Mouse (Mus musculus) kidney, embryonic 14.5 days (tissue): ENCODE measurements at regions not wholly inside any gene's neighbourhood (a gene's known extent, or its start where the extent isn't known, plus 50 kb on each side); places are given as distances from the start of the nearest gene placed in this dataset.
A peak's percentile ranks its signal among the peaks of the same experiment; 100 is the strongest.

Experiments
- ATAC-seq: fragments of 200-750 bp; cut with Nextera tagmentation; 2 replicates; pipeline ENCODE4 v1.8.0; 2017; ENCODE audit warnings: moderate number of reproducible peaks, mild to moderate bottlenecking, moderate TSS enrichment, moderate library complexity; ENCODE audit not compliant: low FRiP score, low TSS enrichment
- H3K27ac ChIP-seq: fragments of 300-500 bp; sonication (generic); 2 replicates; pipeline ENCODE4 v1.5.1; 2014; ENCODE audit warnings: low read depth, mild to moderate bottlenecking, low read length, moderate library complexity, mixed read lengths
- H3K27me3 ChIP-seq: fragments of 300-500 bp; sonication (generic); 2 replicates; pipeline ENCODE4 v1.6.1; 2014; ENCODE audit warnings: mild to moderate bottlenecking, low read length; ENCODE audit not compliant: control insufficient read depth, insufficient read depth
- H3K36me3 ChIP-seq: fragments of 300-500 bp; sonication (generic); 2 replicates; pipeline ENCODE4 v1.6.1; 2014; ENCODE audit warnings: low read length, mixed read lengths; ENCODE audit not compliant: control insufficient read depth, insufficient read depth
- H3K4me1 ChIP-seq: fragments of 300-500 bp; sonication (generic); 2 replicates; pipeline ENCODE4 v1.6.1; 2014; ENCODE audit warnings: low read length, mixed read lengths; ENCODE audit not compliant: control insufficient read depth, insufficient read depth
- H3K4me2 ChIP-seq: fragments of 300-500 bp; sonication (generic); replicated peaks from 2 replicates; pipeline ENCODE4 v1.6.1; 2014; ENCODE audit warnings: low read depth, mild to moderate bottlenecking, low read length
- H3K4me3 ChIP-seq: fragments of 300-500 bp; sonication (generic); 2 replicates; pipeline ENCODE4 v1.5.1; 2014; ENCODE audit warnings: mild to moderate bottlenecking, low read length
- H3K9ac ChIP-seq: fragments of 300-500 bp; sonication (generic); 2 replicates; pipeline ENCODE4 v1.6.1; 2014; ENCODE audit warnings: low read depth, mild to moderate bottlenecking, low read length, moderate library complexity
- H3K9me3 ChIP-seq: fragments of 300-500 bp; sonication (generic); 2 replicates; pipeline ENCODE4 v1.6.1; 2016; ENCODE audit warnings: low read length; ENCODE audit not compliant: control insufficient read depth
- WGBS: fragments of 180-500 bp; shearing (Covaris S2); extraction: QIAGEN DNeasy Blood & Tissue Kit; methylation state at CpG from one replicate; pipeline ENCODE4 v1.1.7; 2014; 5-methylcytosine and 5-hydroxymethylcytosine counted together

DNA sequence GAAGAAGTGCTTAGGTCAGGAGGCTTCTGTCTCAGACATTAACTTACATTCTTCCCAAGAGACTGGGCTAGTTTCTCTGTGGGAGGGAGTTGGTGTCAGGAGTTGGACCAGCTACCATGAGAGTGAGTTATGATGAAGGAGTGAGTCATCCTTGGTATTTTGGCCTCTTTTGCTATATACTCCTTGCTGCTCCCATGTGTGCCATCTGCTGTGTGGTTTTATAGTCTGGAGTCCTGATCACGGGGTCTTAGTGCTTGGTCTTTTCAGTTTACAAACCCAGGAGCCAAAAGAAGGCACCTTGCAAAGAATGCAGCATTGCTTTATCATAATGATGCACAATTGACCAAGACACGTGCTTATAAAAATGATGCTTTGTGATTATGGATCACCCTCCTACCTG is 56.6 kb downstream of the Zfp503 start:
- Histone ChIP-seq H3K9me3 (no peaks in the 10 kb centered on the region), H3K27ac (no peak overlapping the region), H3K36me3 (no peaks in the 10 kb centered on the region), H3K4me1 (no peaks in the 10 kb centered on the region), H3K9ac (no peak overlapping the region), H3K27me3 (no peaks in the 10 kb centered on the region), H3K4me3 (no peak overlapping the region), H3K4me2 (no peak overlapping the region)
- WGBS = 82% methylated on average over 2 of the region's 2 CpGs
- ATAC-seq = no peak

DNA sequence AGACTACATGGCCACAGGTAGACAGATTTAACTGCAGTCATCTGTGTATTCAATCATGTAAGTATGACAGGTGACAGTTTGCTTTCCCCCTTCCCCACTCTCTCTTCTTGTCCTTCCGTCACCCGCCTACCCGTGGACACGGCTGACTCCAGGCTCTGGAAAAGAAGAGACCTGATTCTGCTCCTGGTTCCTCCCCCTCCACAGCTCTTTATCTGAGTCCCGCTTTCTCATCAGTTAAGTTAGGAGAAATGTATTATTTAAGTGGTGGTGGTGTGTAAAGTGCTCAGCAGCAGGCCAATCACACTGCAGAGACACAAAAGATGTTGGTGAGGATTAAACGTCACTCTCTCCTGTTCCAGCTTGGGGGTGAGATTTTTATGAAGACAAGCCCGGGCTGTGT is 57.5 kb downstream of the Zfp503 start:
- H3K27ac ChIP-seq = no peak overlapping the region
- H3K4me2 ChIP-seq = no peak overlapping the region
- no peaks in the 10 kb centered on the region for H3K4me1 ChIP-seq
- H3K27me3 ChIP-seq = no peaks in the 10 kb centered on the region
- 66% methylated on average over 7 of the region's 7 CpGs for WGBS
- no peak overlapping the region for H3K9ac ChIP-seq
- no peaks in the 10 kb centered on the region for H3K36me3 ChIP-seq
- ATAC-seq = no peak
- no peaks in the 10 kb centered on the region for H3K9me3 ChIP-seq
- no peak overlapping the region for H3K4me3 ChIP-seq

DNA sequence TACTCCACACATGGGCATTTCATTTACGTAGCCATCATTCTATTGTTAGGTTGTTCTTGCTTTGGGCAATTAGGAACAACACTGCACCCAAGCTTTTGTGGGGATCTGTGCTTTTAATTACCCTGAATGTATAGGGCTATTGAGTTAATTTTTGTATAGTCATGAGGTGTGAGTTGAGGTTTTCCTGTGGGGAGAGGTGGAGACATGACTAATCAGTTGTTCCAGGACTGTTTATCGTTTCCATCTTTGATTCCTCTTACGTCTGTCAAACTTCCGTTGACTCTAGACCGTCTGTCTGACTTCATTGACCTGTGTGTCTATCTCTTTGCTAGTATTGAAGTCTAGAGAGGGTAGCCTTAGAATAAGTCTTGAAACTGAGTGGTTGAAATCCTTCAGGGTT is 60.4 kb downstream of the Zfp503 start:
- 84% methylated on average over 5 of the region's 5 CpGs for WGBS
- Histone ChIP-seq H3K4me2 (no peak overlapping the region), H3K4me3 (no peak overlapping the region), H3K36me3 (no peaks in the 10 kb centered on the region), H3K9me3 (no peaks in the 10 kb centered on the region), H3K4me1 (no peaks in the 10 kb centered on the region), H3K9ac (no peak overlapping the region), H3K27ac (no peak overlapping the region), H3K27me3 (no peaks in the 10 kb centered on the region)
- no peak for ATAC-seq

DNA sequence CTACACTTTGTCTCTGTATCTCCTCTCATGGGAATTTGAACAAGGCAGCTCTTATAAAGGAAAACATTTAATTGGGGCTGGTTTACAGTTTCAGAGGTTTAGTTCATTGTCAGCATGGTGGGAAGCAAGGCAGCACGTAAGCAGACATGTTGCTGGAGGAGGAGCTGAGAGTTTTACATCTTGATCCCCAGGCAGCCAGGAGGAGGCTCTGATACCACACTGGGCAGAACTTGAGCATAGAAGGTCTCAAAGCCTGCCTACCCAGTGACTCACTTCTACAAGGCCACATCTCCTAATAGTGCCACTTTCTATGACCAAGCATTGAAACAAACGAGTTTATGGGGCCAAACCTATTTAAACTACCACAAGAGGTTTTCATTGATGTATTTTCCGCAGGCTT is 67.9 kb upstream of the Comtd1 start:
- no peaks in the 10 kb centered on the region for H3K36me3 ChIP-seq
- no peaks in the 10 kb centered on the region for H3K27me3 ChIP-seq
- no peaks in the 10 kb centered on the region for H3K4me1 ChIP-seq
- no peak overlapping the region for H3K4me3 ChIP-seq
- H3K9ac ChIP-seq = no peak overlapping the region
- H3K27ac ChIP-seq = no peak overlapping the region
- H3K9me3 ChIP-seq = no peaks in the 10 kb centered on the region
- ATAC-seq = no peak
- no peak overlapping the region for H3K4me2 ChIP-seq
- WGBS = 80% methylated on average over 3 of the region's 3 CpGs

DNA sequence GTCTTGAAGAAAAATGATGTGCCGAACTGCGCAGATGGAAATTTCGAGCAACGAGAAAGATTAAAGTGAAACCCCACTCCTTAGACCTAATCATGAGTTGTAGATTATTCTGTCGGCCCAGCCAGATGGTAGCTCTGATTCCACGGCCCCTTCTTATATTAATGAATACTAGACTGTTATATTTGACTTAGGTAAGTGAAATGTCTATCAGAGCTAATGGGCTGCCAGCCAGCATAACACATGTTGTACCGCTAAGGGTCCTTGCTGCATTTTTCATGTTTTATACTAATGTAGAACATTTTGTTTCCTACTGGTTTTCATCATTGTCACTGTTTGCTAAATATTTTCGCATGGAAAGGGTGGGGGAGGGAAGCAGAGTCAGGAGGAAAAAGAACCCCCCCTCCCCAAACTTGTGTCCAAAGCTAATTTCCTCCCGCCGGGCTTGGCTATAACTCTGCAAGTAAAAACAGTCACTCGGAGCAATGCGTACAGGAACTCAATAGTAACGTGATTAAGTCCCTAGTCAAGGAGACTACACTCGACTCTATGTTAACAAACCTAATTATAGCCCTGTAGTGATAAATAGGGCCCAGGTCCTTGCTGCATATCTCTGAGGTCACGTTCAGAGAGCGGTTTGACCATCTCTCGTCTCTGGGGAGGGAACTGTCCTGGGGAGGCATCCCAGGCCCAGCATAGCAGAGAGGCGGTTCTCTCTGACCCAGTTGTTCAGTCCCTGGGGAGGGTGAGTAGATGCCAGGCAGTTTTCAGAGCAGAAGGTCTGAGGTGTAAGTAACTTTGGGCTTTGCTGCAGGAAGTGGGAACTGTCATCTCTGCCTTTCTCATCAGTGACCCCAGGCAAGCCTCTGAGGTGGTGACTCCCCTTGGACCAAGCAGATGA is 56.0 kb upstream of the Comtd1 start:
- H3K4me1 ChIP-seq = peaks cover 23% of the 10 kb centered on the region
- H3K9me3 ChIP-seq = no peaks in the 10 kb centered on the region
- 23% methylated on average over 18 of the region's 18 CpGs for WGBS
- H3K36me3 ChIP-seq = no peaks in the 10 kb centered on the region
- H3K4me3 ChIP-seq = no peak overlapping the region
- H3K9ac ChIP-seq = no peak overlapping the region
- H3K27ac ChIP-seq = peak overlapping the region; percentile 56; the same call in 1 of the 2 replicates
- H3K27me3 ChIP-seq = no peaks in the 10 kb centered on the region
- peak overlapping the region; percentile 35 for H3K4me2 ChIP-seq
- ATAC-seq = peak; percentile 54

DNA sequence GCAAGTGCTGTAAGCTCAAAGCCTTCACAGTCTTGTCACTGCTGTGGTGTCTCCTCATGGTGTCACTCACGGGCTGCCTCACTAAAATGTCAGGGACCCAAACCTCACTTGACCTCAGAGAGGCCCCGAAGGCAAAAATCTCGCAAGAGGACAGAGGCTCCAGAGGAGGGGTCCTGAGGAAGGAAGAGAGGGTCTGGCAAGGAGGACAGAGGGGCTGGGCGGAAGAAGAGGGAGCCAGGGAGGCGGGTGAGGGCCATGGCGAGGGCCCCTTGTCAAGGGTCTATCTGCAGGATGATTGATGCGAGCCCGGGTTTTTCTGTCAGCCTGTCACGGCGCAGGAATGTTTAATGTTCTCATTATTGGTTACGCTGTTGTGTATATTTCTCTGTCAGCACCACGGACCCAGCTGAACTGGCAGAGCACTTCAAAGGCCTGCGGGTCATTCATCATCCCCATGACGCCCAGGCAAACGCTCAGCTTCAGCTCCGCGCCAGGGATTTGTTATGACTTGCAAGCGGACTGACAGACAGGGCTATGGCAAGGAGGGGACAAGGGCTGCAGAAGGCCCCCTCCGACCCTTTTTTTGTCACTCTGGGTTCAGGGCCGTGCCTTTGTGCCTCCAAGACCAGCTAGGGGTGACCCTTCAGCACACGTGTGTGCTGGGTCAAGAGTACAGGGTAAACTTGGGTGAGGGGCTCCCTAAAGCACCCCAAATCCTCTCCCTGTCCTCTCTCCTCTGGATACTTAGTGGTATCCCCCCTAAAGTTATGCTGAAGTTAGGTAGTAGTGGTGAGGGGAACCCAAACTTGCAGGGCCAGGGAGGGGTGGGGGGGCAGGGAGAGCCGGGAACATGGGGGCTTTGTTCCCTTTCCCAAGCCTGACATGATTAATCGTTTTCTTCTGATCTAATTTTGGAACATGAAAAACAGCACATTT is 55.1 kb upstream of the Comtd1 start:
- WGBS = 4% methylated on average over 23 of the region's 23 CpGs
- H3K4me3 ChIP-seq = peak overlapping the region; percentile 9
- H3K9me3 ChIP-seq = no peaks in the 10 kb centered on the region
- no peaks in the 10 kb centered on the region for H3K36me3 ChIP-seq
- peak overlapping the region; percentile 35 for H3K4me2 ChIP-seq
- peak overlapping the region; percentile 52; the same call in 1 of the 2 replicates for H3K27ac ChIP-seq
- no peak overlapping the region for H3K9ac ChIP-seq
- H3K4me1 ChIP-seq = peaks cover 23% of the 10 kb centered on the region
- no peaks in the 10 kb centered on the region for H3K27me3 ChIP-seq
- ATAC-seq = peak; percentile 81

DNA sequence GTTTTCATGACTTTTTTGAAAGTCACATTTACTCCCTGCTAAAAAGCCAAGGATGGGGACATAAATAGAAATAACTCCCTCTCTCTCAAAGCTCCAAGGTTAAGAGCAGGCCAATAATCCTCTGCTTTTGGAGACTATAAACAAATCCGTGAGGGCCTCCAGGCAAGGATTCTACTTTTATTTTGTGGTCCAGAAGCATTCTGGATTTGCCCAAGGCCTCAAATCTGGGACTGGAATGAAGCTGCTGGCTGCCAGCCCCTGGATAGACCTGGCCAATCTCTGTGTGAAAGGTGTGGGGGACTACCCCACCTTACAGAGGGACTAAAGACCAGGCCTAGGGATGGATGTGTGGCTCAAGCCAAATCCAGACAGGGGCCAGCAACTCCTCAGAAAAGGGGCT is 54.1 kb upstream of the Comtd1 start:
- Histone ChIP-seq H3K4me3 (no peak overlapping the region), H3K4me1 (peaks cover 23% of the 10 kb centered on the region), H3K27ac (peak overlapping the region; percentile 5; the same call in 1 of the 2 replicates), H3K27me3 (no peaks in the 10 kb centered on the region), H3K9me3 (no peaks in the 10 kb centered on the region), H3K4me2 (no peak overlapping the region), H3K36me3 (no peaks in the 10 kb centered on the region), H3K9ac (no peak overlapping the region)
- 70% methylated on average over 1 of the region's 1 CpGs for WGBS
- 0 out of 2 replicates have a peak, but pooled peaks have one; percentile 8 for ATAC-seq

DNA sequence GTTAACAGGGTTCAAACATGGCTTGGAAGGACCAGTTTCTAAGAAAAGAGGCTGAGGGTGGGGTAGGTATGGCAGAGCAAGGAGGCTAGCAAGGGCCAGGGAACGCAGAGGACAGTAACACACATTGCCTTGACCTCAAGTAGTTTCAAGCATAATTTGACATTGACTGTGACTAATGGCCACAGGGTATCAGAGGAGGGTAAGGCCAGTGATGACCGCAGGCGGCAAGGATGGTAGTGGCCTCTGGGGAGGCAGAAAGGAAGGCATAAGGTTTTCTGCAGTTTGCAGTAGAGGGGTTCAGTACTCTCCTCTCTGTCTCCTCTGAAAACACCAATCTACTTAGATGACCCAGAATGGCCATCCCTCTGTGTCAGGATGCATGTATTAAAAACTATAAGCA is 53.7 kb upstream of the Comtd1 start:
- H3K4me1 ChIP-seq = peaks cover 23% of the 10 kb centered on the region
- H3K27me3 ChIP-seq = no peaks in the 10 kb centered on the region
- H3K36me3 ChIP-seq = no peaks in the 10 kb centered on the region
- H3K9me3 ChIP-seq = no peaks in the 10 kb centered on the region
- 83% methylated on average over 3 of the region's 3 CpGs for WGBS
- H3K4me2 ChIP-seq = no peak overlapping the region
- no peak overlapping the region for H3K9ac ChIP-seq
- no peak overlapping the region for H3K4me3 ChIP-seq
- ATAC-seq = no peak
- no peak overlapping the region for H3K27ac ChIP-seq
